Mouse (Mus musculus): ENCODE measurements at regions not wholly inside any gene's neighbourhood (a gene's known extent, or its start where the extent isn't known, plus 50 kb on each side); places are given as distances from the start of the nearest gene placed in this dataset.

GRCm38 (mm10) chr4:92833835-92834234 is 501.5 kb downstream of the Tusc1 start:
- Histone ChIP-seq H3K4me3 (no peak overlapping the region), H3K9me3 (no peaks in the 10 kb centered on the region), H3K36me3 (no peaks in the 10 kb centered on the region), H3K27ac (replicated peaks) (no peak overlapping the region), H3K27me3 (no peaks in the 10 kb centered on the region), H3K9ac (replicated peaks) (no peak overlapping the region), H3K4me1 (peaks cover 9% of the 10 kb centered on the region; the same call in 1 of the 2 replicates), H3K4me2 (replicated peaks) (no peak overlapping the region)
- ATAC-seq (replicated peaks) = no peak
- 6% methylated on average over 5 of the region's 5 CpGs for WGBS

GRCm38 (mm10) chr4:92831181-92831715 is 504.1 kb downstream of the Tusc1 start:
- Histone ChIP-seq H3K27ac (replicated peaks) (no peak overlapping the region), H3K4me2 (replicated peaks) (no peak overlapping the region), H3K36me3 (no peaks in the 10 kb centered on the region), H3K9me3 (no peaks in the 10 kb centered on the region), H3K27me3 (no peaks in the 10 kb centered on the region), H3K9ac (replicated peaks) (no peak overlapping the region), H3K4me3 (no peak overlapping the region), H3K4me1 (peaks cover 9% of the 10 kb centered on the region; the same call in 1 of the 2 replicates)
- peak; percentile 53; the same call in 1 of the 2 replicates for ATAC-seq (replicated peaks)
- WGBS = 67% methylated on average over 1 of the region's 1 CpGs

GRCm38 (mm10) chr4:92827831-92828230 is 507.5 kb downstream of the Tusc1 start:
- no peak for ATAC-seq (replicated peaks)
- Histone ChIP-seq H3K9ac (replicated peaks) (no peak overlapping the region), H3K4me3 (no peak overlapping the region), H3K27ac (replicated peaks) (no peak overlapping the region), H3K4me2 (replicated peaks) (no peak overlapping the region), H3K27me3 (no peaks in the 10 kb centered on the region), H3K9me3 (no peaks in the 10 kb centered on the region), H3K4me1 (peaks cover 5% of the 10 kb centered on the region; the same call in 1 of the 2 replicates), H3K36me3 (no peaks in the 10 kb centered on the region)

GRCm38 (mm10) chr4:92827405-92827804 is 507.9 kb downstream of the Tusc1 start:
- no peak for ATAC-seq (replicated peaks)
- no peaks in the 10 kb centered on the region for H3K27me3 ChIP-seq
- peaks cover 5% of the 10 kb centered on the region; the same call in 1 of the 2 replicates for H3K4me1 ChIP-seq
- H3K27ac ChIP-seq (replicated peaks) = no peak overlapping the region
- no peaks in the 10 kb centered on the region for H3K9me3 ChIP-seq
- H3K36me3 ChIP-seq = no peaks in the 10 kb centered on the region
- H3K4me3 ChIP-seq = no peak overlapping the region
- H3K9ac ChIP-seq (replicated peaks) = no peak overlapping the region
- H3K4me2 ChIP-seq (replicated peaks) = no peak overlapping the region

- Histone ChIP-seq H3K27ac (replicated peaks) (no peak overlapping the region), H3K9me3 (no peaks in the 10 kb centered on the region), H3K4me2 (replicated peaks) (no peak overlapping the region), H3K36me3 (no peaks in the 10 kb centered on the region), H3K27me3 (no peaks in the 10 kb centered on the region), H3K4me3 (no peak overlapping the region), H3K9ac (replicated peaks) (no peak overlapping the region), H3K4me1 (peaks cover 5% of the 10 kb centered on the region; the same call in 1 of the 2 replicates)
- no peak for ATAC-seq (replicated peaks)
Measured at GRCm38 (mm10) chr4:92826981-92827380, 508.3 kb downstream of the Tusc1 start.

GRCm38 (mm10) chr4:92788157-92788556 is 547.2 kb downstream of the Tusc1 start:
- ATAC-seq (replicated peaks) = no peak
- WGBS = 81% methylated on average over 1 of the region's 1 CpGs

GRCm38 (mm10) chr4:92778076-92778475 is 557.2 kb downstream of the Tusc1 start:
- H3K27ac ChIP-seq (replicated peaks) = no peak overlapping the region
- no peaks in the 10 kb centered on the region for H3K4me1 ChIP-seq
- H3K9me3 ChIP-seq = no peaks in the 10 kb centered on the region
- H3K4me3 ChIP-seq = no peak overlapping the region
- H3K27me3 ChIP-seq = no peaks in the 10 kb centered on the region
- ATAC-seq (replicated peaks) = no peak
- no peak overlapping the region for H3K4me2 ChIP-seq (replicated peaks)
- no peak overlapping the region for H3K9ac ChIP-seq (replicated peaks)
- no peaks in the 10 kb centered on the region for H3K36me3 ChIP-seq
- WGBS = 76% methylated on average over 4 of the region's 4 CpGs

More at GRCm38 (mm10) chr4:92788157-92788556, 547.2 kb downstream of the Tusc1 start:
- Histone ChIP-seq H3K9me3 (no peaks in the 10 kb centered on the region), H3K27me3 (no peaks in the 10 kb centered on the region), H3K36me3 (no peaks in the 10 kb centered on the region), H3K4me2 (replicated peaks) (no peak overlapping the region), H3K27ac (replicated peaks) (no peak overlapping the region), H3K9ac (replicated peaks) (no peak overlapping the region), H3K4me1 (no peaks in the 10 kb centered on the region), H3K4me3 (no peak overlapping the region)

GRCm38 (mm10) chr4:92748070-92748469 is 556.5 kb upstream of the Gm12666 start:
- ATAC-seq (replicated peaks) = no peak
- no peak overlapping the region for H3K27ac ChIP-seq (replicated peaks)
- no peak overlapping the region for H3K4me2 ChIP-seq (replicated peaks)
- no peaks in the 10 kb centered on the region for H3K27me3 ChIP-seq
- H3K4me3 ChIP-seq = no peak overlapping the region
- no peaks in the 10 kb centered on the region for H3K9me3 ChIP-seq
- 27% methylated on average over 2 of the region's 2 CpGs for WGBS
- no peaks in the 10 kb centered on the region for H3K4me1 ChIP-seq
- no peak overlapping the region for H3K9ac ChIP-seq (replicated peaks)
- no peaks in the 10 kb centered on the region for H3K36me3 ChIP-seq

GRCm38 (mm10) chr4:92746233-92746632 is 554.7 kb upstream of the Gm12666 start:
- Histone ChIP-seq H3K4me3 (no peak overlapping the region), H3K9ac (replicated peaks) (no peak overlapping the region), H3K9me3 (no peaks in the 10 kb centered on the region), H3K4me2 (replicated peaks) (no peak overlapping the region), H3K27ac (replicated peaks) (no peak overlapping the region), H3K4me1 (no peaks in the 10 kb centered on the region), H3K36me3 (no peaks in the 10 kb centered on the region), H3K27me3 (no peaks in the 10 kb centered on the region)
- ATAC-seq (replicated peaks) = peak; percentile 66; the same call in 1 of the 2 replicates
- WGBS = 31% methylated on average over 2 of the region's 2 CpGs

GRCm38 (mm10) chr4:92702755-92703154 is 511.2 kb upstream of the Gm12666 start:
- no peak overlapping the region for H3K4me3 ChIP-seq
- H3K9ac ChIP-seq (replicated peaks) = no peak overlapping the region
- H3K4me1 ChIP-seq = no peaks in the 10 kb centered on the region
- H3K4me2 ChIP-seq (replicated peaks) = no peak overlapping the region
- H3K27ac ChIP-seq (replicated peaks) = no peak overlapping the region
- no peaks in the 10 kb centered on the region for H3K27me3 ChIP-seq
- no peak for ATAC-seq (replicated peaks)
- no peaks in the 10 kb centered on the region for H3K36me3 ChIP-seq
- H3K9me3 ChIP-seq = no peaks in the 10 kb centered on the region
